Mouse (Mus musculus) midbrain, embryonic 16.5 days (tissue): ENCODE measurements around the gene Sun1. TPM values are rescaled to one million over a fixed set of nuclear protein-coding genes. Genes with fewer than 3 reads are reported as not detected.
A peak's percentile ranks its signal among the peaks of the same experiment; 100 is the strongest.

ENCODE experiments used
- ATAC-seq: fragments of 200-750 bp; cut with Nextera tagmentation; 2 replicates; pipeline ENCODE4 v1.8.0; 2017; ENCODE audit warnings: moderate TSS enrichment
- H3K27ac ChIP-seq: fragments of 300-500 bp; sonication (generic); 2 replicates; pipeline ENCODE4 v1.5.1; 2014; ENCODE audit warnings: mild to moderate bottlenecking, low read length, mixed read lengths
- H3K27me3 ChIP-seq: fragments of 300-500 bp; sonication (generic); 2 replicates; pipeline ENCODE4 v1.6.1; 2014; ENCODE audit warnings: low read depth, low read length, mixed read lengths; ENCODE audit not compliant: control insufficient read depth, insufficient read depth
- H3K36me3 ChIP-seq: fragments of 300-500 bp; sonication (generic); 2 replicates; pipeline ENCODE4 v1.6.1; 2014; ENCODE audit warnings: mild to moderate bottlenecking, low read length, moderate library complexity, mixed read lengths; ENCODE audit not compliant: control insufficient read depth, insufficient read depth
- H3K4me1 ChIP-seq: fragments of 300-500 bp; sonication (generic); 2 replicates; pipeline ENCODE4 v1.6.1; 2014; ENCODE audit warnings: mild to moderate bottlenecking, low read length, mixed read lengths; ENCODE audit not compliant: control insufficient read depth, insufficient read depth
- H3K4me2 ChIP-seq: fragments of 300-500 bp; sonication (generic); 2 replicates; pipeline ENCODE4 v1.6.1; 2014; ENCODE audit warnings: mild to moderate bottlenecking, low read length, mixed read lengths
- H3K4me3 ChIP-seq: fragments of 300-500 bp; sonication (generic); 2 replicates; pipeline ENCODE4 v1.5.1; 2014; ENCODE audit warnings: low read depth, mild to moderate bottlenecking, low read length, moderate library complexity, mixed read lengths
- H3K9ac ChIP-seq: fragments of 300-500 bp; sonication (generic); 2 replicates; pipeline ENCODE4 v1.6.1; 2014; ENCODE audit warnings: low read depth, low read length, mixed read lengths
- H3K9me3 ChIP-seq: fragments of 300-500 bp; sonication (generic); replicated peaks from 2 replicates; pipeline ENCODE4 v1.6.1; 2014; ENCODE audit warnings: mild to moderate bottlenecking, low read length, mixed read lengths; ENCODE audit not compliant: control insufficient read depth, poor library complexity, severe bottlenecking
- WGBS: fragments of 180-500 bp; shearing (Covaris S2); extraction: QIAGEN DNeasy Blood & Tissue Kit; methylation state at CpG from one replicate; pipeline ENCODE4 v1.1.7; 2014; 5-methylcytosine and 5-hydroxymethylcytosine counted together
- polyA plus RNA-seq: library from polyadenylated mRNA; unstranded; fragments of >200 nt; fragmentation: Nextera tagmentation; extraction: Ambion mirVana; gene quantifications from 2 replicates; pipeline ENCODE4 v1.2.1, GENCODE M21; 2015

The Sun1 gene
- polyA plus RNA-seq, 1 experiment from 2014 or later = 47.4 TPM

DNA sequence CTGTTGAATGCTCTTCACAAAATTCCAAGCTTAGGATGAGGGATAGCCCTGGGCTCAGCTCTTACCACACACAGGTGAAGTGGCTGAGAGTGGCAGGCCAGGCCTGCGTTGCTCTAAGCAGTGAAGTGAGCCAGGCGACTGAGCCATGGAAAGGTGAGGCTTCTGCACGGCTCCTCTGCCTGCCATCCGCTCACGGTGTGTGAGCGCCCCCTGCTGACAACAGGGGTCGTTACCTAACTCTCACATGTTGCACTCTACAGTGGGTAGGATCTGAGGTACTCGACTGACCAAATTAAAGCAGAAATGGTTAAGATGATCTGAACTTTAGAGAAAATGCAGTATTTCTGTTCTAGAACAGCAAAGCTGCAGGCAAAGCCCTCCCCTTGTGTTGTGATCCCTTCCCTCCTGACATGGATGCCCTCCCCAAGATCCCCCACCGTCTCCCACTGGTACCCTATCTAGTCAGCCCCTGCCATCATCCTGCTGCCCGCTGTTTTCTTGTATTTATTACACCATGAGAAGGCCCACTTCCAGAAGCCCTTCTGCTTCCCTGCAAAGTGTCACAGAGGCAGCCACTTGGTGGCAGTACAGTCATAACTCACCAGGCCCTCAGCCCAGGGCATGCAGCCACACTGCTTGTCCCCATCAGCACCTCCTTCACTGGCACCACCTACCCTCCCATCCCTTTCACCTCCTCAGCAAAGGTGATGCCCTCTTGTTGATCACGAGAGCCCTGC lies 21.4 kb upstream of the Sun1 start:
- peaks cover 18% of the 10 kb centered on the region for H3K36me3 ChIP-seq
- no peak overlapping the region for H3K4me2 ChIP-seq
- no peak overlapping the region for H3K9ac ChIP-seq
- no peaks in the 10 kb centered on the region for H3K27me3 ChIP-seq
- H3K27ac ChIP-seq = no peak overlapping the region
- WGBS = 30% methylated on average over 11 of the region's 11 CpGs
- H3K4me1 ChIP-seq = peaks cover 11% of the 10 kb centered on the region
- H3K9me3 ChIP-seq = no peaks in the 10 kb centered on the region
- ATAC-seq = peak; percentile 81
- no peak overlapping the region for H3K4me3 ChIP-seq

DNA sequence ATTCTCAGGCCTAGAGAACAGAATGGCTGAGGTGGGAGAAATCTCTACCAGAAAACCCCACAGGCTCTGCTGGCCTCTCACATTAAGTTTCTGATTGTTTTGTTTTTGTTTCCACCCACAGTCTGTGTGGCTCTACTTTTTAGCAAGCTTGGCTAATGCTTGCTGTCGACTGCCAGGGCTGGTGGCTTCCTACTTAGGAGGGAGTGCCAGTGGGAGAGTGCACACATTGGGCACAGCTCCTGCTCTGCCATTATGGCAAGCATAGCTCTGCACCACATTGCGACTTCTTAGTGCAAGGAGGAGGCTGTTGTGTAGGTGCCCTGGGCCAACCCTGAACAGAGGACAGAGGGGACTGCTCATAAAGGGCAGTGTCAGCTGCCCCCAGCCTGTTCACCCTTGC lies 17.3 kb upstream of the Sun1 start:
- Histone ChIP-seq H3K4me1 (no peaks in the 10 kb centered on the region), H3K4me2 (no peak overlapping the region), H3K36me3 (peaks cover 33% of the 10 kb centered on the region), H3K4me3 (no peak overlapping the region), H3K9ac (no peak overlapping the region), H3K27me3 (no peaks in the 10 kb centered on the region), H3K27ac (no peak overlapping the region), H3K9me3 (no peaks in the 10 kb centered on the region)
- no peak for ATAC-seq
- WGBS = 90% methylated on average over 2 of the region's 2 CpGs

DNA sequence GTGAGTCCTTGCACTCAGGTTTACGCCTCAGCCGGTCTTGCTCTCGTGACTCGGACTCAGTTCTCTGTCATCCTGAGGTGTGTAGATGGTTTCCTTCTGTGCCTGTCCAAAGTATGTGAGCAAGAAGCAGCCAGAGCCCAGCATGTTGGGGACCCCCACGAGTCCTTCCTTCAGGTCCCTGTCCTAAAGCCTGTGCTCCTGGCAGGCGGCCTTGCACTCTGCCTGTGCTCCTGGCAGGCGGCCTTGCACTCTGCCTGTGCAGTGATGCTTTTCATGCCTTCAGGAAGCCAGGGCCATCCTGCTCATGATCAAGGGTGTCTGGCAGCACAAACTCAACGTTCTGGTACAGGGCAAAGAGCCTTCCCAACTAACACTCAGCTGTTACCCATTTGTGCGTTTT lies 16.8 kb upstream of the Sun1 start:
- Histone ChIP-seq H3K27me3 (no peaks in the 10 kb centered on the region), H3K27ac (no peak overlapping the region), H3K4me2 (no peak overlapping the region), H3K36me3 (peaks cover 30% of the 10 kb centered on the region), H3K9me3 (no peaks in the 10 kb centered on the region), H3K9ac (no peak overlapping the region), H3K4me1 (no peaks in the 10 kb centered on the region), H3K4me3 (no peak overlapping the region)
- no peak for ATAC-seq
- WGBS = 93% methylated on average over 9 of the region's 9 CpGs

DNA sequence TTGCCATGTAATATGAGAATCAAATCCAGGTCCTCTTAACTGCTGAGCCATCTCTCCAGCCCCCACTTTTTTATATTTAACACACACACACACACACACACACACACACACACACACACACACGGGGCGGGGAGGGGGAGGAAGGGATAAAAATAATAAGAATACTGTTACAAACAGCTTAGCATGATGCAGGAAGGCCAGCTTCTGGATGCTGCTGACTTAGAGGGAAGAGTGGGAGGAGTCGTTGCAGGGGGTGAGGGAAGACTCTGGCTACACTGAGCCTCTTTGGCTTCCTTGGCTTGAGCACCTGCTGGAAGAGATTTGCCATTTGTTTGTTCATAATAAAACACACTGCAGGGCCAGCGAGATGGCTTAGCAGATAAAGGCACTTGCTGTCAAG lies 15.5 kb upstream of the Sun1 start:
- 83% methylated on average over 4 of the region's 4 CpGs for WGBS
- Histone ChIP-seq H3K9me3 (no peaks in the 10 kb centered on the region), H3K4me2 (no peak overlapping the region), H3K4me3 (no peak overlapping the region), H3K9ac (no peak overlapping the region), H3K36me3 (peaks cover 30% of the 10 kb centered on the region), H3K27me3 (no peaks in the 10 kb centered on the region), H3K27ac (no peak overlapping the region), H3K4me1 (no peaks in the 10 kb centered on the region)
- no peak for ATAC-seq

DNA sequence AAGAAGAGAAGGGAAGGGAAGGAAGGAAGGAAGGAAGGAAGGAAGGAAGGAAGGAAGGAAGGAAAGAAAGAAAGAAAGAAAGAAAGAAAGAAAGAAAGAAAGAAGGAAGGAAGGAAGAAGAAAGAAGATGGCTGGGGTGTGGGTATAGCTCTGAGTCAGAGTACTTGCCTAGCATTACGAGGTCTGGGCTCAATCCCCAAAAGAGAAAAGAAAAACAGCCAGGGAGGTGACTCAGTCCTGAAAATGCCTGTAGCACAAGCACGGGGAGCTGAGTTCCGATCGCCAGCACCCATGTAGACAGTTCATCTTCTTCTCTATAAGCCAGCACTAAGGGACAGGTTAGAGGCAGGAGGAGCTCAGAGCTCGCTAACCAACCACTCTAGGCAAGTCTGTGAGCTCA lies 10.7 kb upstream of the Sun1 start:
- no peak for ATAC-seq
- Histone ChIP-seq H3K27me3 (no peaks in the 10 kb centered on the region), H3K9ac (no peak overlapping the region), H3K27ac (no peak overlapping the region), H3K36me3 (peaks cover 14% of the 10 kb centered on the region), H3K4me3 (no peak overlapping the region), H3K4me2 (no peak overlapping the region), H3K9me3 (no peaks in the 10 kb centered on the region), H3K4me1 (no peaks in the 10 kb centered on the region)
- WGBS = 98% methylated on average over 5 of the region's 5 CpGs

DNA sequence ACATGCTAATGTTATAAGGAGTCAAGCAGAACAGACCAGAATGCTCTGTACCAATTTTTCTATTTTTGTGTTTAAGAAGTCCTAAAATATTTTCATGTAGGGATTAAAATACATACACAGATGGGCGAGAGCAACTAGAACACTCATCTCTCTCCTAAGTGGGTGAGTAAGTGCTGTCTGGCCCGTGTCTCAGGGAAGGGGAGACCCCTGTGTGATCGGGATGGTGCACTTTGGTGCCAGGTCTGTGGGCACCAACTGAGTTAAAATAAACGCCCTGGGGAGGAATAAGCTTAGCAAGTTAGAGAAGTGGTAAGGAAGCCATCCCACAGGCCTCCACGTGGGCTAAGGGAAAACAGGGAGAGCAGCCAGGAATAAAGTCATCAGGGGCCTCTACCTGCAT lies 9.5 kb upstream of the Sun1 start:
- Histone ChIP-seq H3K4me3 (no peak overlapping the region), H3K4me2 (no peak overlapping the region), H3K9me3 (no peaks in the 10 kb centered on the region), H3K4me1 (no peaks in the 10 kb centered on the region), H3K27me3 (no peaks in the 10 kb centered on the region), H3K9ac (no peak overlapping the region), H3K36me3 (peaks cover 10% of the 10 kb centered on the region; the same call in 1 of the 2 replicates), H3K27ac (no peak overlapping the region)
- 75% methylated on average over 5 of the region's 5 CpGs for WGBS
- no peak for ATAC-seq

DNA sequence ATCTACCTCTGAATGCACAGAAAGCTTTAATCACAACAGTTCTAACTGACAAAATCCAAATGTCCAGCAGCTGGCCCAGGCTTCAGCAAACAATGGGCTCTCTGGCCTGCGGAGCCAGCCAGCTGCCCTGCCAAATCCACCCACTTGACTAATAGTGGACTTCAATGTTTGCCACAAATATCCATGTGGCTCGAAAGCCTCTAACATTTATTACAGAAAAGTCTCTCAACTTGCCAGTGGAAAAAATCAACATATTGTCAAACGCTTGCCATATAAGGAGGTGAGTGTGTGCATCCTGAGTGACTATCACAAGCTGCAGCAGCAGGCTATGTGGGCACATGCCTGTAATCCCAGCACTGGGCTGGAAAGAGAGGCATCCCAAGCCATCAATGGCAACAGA lies 1.7 kb upstream of the Sun1 start:
- no peak overlapping the region for H3K4me3 ChIP-seq
- H3K9me3 ChIP-seq = no peaks in the 10 kb centered on the region
- peaks cover 19% of the 10 kb centered on the region for H3K4me1 ChIP-seq
- 84% methylated on average over 3 of the region's 3 CpGs for WGBS
- no peak overlapping the region for H3K4me2 ChIP-seq
- no peak overlapping the region for H3K27ac ChIP-seq
- H3K27me3 ChIP-seq = no peaks in the 10 kb centered on the region
- H3K36me3 ChIP-seq = no peaks in the 10 kb centered on the region
- no peak overlapping the region for H3K9ac ChIP-seq
- no peak for ATAC-seq

DNA sequence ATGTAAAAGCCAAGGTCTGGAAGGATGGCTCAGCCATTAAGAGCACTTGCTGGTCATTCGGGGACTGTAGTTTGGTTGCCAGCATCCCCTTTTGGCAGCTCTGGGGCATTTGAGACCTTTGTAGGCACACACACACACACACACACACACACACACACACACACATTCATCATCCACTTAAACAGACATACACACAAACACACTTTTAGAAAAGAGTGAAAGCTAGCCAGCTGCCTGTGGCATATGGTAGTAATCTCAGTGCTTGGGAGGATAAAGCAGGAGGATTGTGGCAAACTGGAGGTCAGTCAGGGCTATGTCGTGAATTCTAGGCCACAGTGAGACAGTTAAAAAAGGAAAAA lies 822 bp upstream of the Sun1 start:
- 44% methylated on average over 2 of the region's 2 CpGs for WGBS
- ATAC-seq = no peak
- peak overlapping the region; percentile 77 for H3K4me3 ChIP-seq
- H3K4me2 ChIP-seq = peak overlapping the region; percentile 86
- H3K27ac ChIP-seq = peak overlapping the region; percentile 89
- no peaks in the 10 kb centered on the region for H3K27me3 ChIP-seq
- H3K4me1 ChIP-seq = peaks cover 21% of the 10 kb centered on the region
- H3K9ac ChIP-seq = peak overlapping the region; percentile 80
- no peaks in the 10 kb centered on the region for H3K9me3 ChIP-seq
- no peaks in the 10 kb centered on the region for H3K36me3 ChIP-seq

DNA sequence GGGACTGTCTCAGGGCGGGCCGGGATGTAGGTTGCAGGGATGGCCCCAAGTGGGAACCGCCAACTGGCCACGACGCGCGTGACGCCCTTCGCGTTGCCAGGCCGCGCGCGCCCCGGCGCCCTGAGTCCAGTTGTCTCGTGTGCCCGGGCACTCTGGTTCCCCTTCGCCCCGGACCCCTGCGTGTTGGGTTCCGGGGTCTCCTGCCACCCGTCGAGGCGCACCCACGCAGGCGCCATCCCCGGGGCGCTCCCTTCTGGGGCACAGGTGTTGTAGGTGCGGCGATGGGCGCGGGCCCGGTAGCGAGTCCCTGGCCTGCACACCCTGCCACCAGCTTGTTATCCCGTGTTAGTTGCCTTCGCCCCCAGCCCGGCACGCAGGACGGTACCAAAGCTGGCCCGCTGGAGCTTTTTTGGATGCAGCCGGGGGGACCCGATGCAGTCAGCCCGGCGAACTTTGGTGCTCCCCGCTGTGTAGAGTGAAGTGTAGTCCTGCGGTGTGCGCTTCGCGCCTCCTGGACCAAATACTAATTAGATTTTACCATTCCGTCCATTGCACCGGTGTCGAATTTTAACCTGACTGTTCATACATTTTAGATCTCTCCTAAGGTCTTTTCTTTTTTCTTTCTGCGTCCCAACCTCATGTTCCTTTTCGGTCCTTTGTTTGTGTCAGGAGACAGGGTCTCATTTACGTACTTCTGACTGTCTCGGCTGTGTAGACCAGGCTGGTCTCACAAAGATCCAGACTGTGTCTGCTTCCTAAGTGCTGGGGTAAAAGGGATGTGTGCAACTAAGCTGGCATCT lies 533 bp downstream of the Sun1 start:
- H3K4me1 ChIP-seq = peaks cover 21% of the 10 kb centered on the region
- peak overlapping the region; percentile 77 for H3K4me3 ChIP-seq
- H3K27ac ChIP-seq = peak overlapping the region; percentile 79
- peak overlapping the region; percentile 85 for H3K9ac ChIP-seq
- peak overlapping the region; percentile 66 for H3K4me2 ChIP-seq
- no peaks in the 10 kb centered on the region for H3K27me3 ChIP-seq
- under 1% methylated on average over 45 of the region's 57 CpGs for WGBS
- H3K9me3 ChIP-seq = no peaks in the 10 kb centered on the region
- peak; percentile 13 for ATAC-seq
- H3K36me3 ChIP-seq = no peaks in the 10 kb centered on the region
